Mouse (Mus musculus) heart, embryonic 13.5 days (tissue): ENCODE results near the gene 1810046K07Rik. TPM values are rescaled to one million over a fixed set of nuclear protein-coding genes. Genes with fewer than 3 reads are reported as not detected.

Experiments
- ATAC-seq: fragments of 200-750 bp; cut with Nextera tagmentation; 2 replicates; pipeline ENCODE4 v1.8.0; 2017; ENCODE audit warnings: moderate TSS enrichment; ENCODE audit not compliant: insufficient number of reproducible peaks, low FRiP score, low TSS enrichment; ENCODE audit errors: extremely low read depth
- H3K27ac ChIP-seq: fragments of 300-500 bp; sonication (generic); replicated peaks from 2 replicates; pipeline ENCODE4 v1.5.1; 2015; ENCODE audit warnings: moderate library complexity, mild to moderate bottlenecking, inconsistent platforms
- H3K27me3 ChIP-seq: fragments of 300-500 bp; sonication (generic); replicated peaks from 2 replicates; pipeline ENCODE4 v1.6.1; 2015; ENCODE audit warnings: mild to moderate bottlenecking, inconsistent platforms
- H3K36me3 ChIP-seq: fragments of 300-500 bp; sonication (generic); 2 replicates; pipeline ENCODE4 v1.6.1; 2015; ENCODE audit warnings: mild to moderate bottlenecking, inconsistent platforms
- H3K4me1 ChIP-seq: fragments of 300-500 bp; sonication (generic); 2 replicates; pipeline ENCODE4 v1.6.1; 2015; ENCODE audit warnings: inconsistent platforms
- H3K4me2 ChIP-seq: fragments of 300-500 bp; sonication (generic); 2 replicates; pipeline ENCODE4 v1.6.1; 2015; ENCODE audit warnings: inconsistent platforms, mild to moderate bottlenecking, moderate library complexity
- H3K4me3 ChIP-seq: fragments of 300-500 bp; sonication (generic); 2 replicates; pipeline ENCODE4 v1.5.1; 2015; ENCODE audit warnings: moderate library complexity, mild to moderate bottlenecking, inconsistent platforms
- H3K9ac ChIP-seq: fragments of 300-500 bp; sonication (generic); 2 replicates; pipeline ENCODE4 v1.6.1; 2015; ENCODE audit warnings: inconsistent platforms, mild to moderate bottlenecking, moderate library complexity
- H3K9me3 ChIP-seq: fragments of 300-500 bp; sonication (generic); 2 replicates; pipeline ENCODE4 v1.6.1; 2016; ENCODE audit warnings: inconsistent platforms
- WGBS: fragments of 180-500 bp; shearing (Covaris S2); methylation state at CpG from one replicate; pipeline ENCODE4 v1.1.7; 2015; ENCODE audit warnings: mixed read lengths; 5-methylcytosine and 5-hydroxymethylcytosine counted together
- polyA plus RNA-seq: library from polyadenylated mRNA; unstranded; fragments of >200 nt; fragmentation: Nextera tagmentation; extraction: Ambion mirVana; gene quantifications from 2 replicates; pipeline ENCODE4 v1.2.1, GENCODE M21; 2015

1810046K07Rik gene
- polyA plus RNA-seq, 1 experiment from 2014 or later, result not detected

- Histone ChIP-seq H3K27ac (no peak overlapping the region), H3K4me1 (peaks cover 2% of the 10 kb centered on the region; the same call in 1 of the 2 replicates), H3K27me3 (no peaks in the 10 kb centered on the region), H3K4me2 (no peak overlapping the region), H3K9ac (no peak overlapping the region), H3K9me3 (no peaks in the 10 kb centered on the region; the same call in 1 of the 2 replicates), H3K36me3 (no peaks in the 10 kb centered on the region), H3K4me3 (no peak overlapping the region)
- WGBS, result 70% methylated on average over 5 of the region's 5 CpGs
- no peak for ATAC-seq
These were observed 70.3 kb downstream of the 1810046K07Rik start for GRCm38 (mm10) chr9:51258426-51258825.

GRCm38 (mm10) chr9:51256780-51257502, 71.8 kb downstream of the 1810046K07Rik start:
- Histone ChIP-seq H3K27me3 (no peaks in the 10 kb centered on the region), H3K4me1 (peaks cover 2% of the 10 kb centered on the region; the same call in 1 of the 2 replicates), H3K9ac (no peak overlapping the region), H3K4me2 (no peak overlapping the region), H3K36me3 (no peaks in the 10 kb centered on the region), H3K27ac (no peak overlapping the region), H3K4me3 (no peak overlapping the region), H3K9me3 (no peaks in the 10 kb centered on the region; the same call in 1 of the 2 replicates)
- 71% methylated on average over 4 of the region's 4 CpGs for WGBS
- ATAC-seq, result no peak

Other genes starting within 250 kb of the 1810046K07Rik start
- not detected in 2 replicates for gene 4833427G06Rik, start 226.8 kb downstream of the 1810046K07Rik start, polyA plus RNA-seq
- 0.01 TPM in 1 of 2 replicates, not detected in the other for gene Gm32742, start 163.4 kb downstream of the 1810046K07Rik start, polyA plus RNA-seq
- gene Pou2af1, start 115.2 kb downstream of the 1810046K07Rik start, polyA plus RNA-seq, result not detected in 2 replicates
- 3.4 and 4.1 TPM in 2 replicates for gene Colca2, start 50.3 kb downstream of the 1810046K07Rik start, polyA plus RNA-seq